Mouse (Mus musculus) activated CD4-positive, CD25-positive, alpha-beta regulatory T cell, adult 4 months (primary cell): ENCODE measurements around the gene L3mbtl2. TPM values are rescaled to one million over a fixed set of nuclear protein-coding genes. Genes with fewer than 3 reads are reported as not detected.

Source experiments
- ATAC-seq: one replicate; pipeline ENCODE4 v1.8.0; 2017
- polyA plus RNA-seq, 2 experiments: library from polyadenylated mRNA; unstranded; fragments of 100-300 nt; shearing (Covaris generic); gene quantifications; one replicate each; pipeline ENCODE4 v1.2.1; 2017

Gene L3mbtl2
- polyA plus RNA-seq, 2 experiments from 2014 or later: 20.2 to 21.0 TPM

- ATAC-seq: no peak
Observed at GRCm38 (mm10) chr15:81708991-81709390, 45.3 kb downstream of the L3mbtl2 start.

- ATAC-seq: no peak
Observed at GRCm38 (mm10) chr15:81709686-81710085, 46.0 kb downstream of the L3mbtl2 start.

- no peak for ATAC-seq
Observed at GRCm38 (mm10) chr15:81710801-81711200, 47.1 kb downstream of the L3mbtl2 start.

- no peak for ATAC-seq
Observed at GRCm38 (mm10) chr15:81713742-81714141, 50.1 kb downstream of the L3mbtl2 start.

- ATAC-seq: no peak
Observed at GRCm38 (mm10) chr15:81718336-81719138, 54.8 kb downstream of the L3mbtl2 start.

GRCm38 (mm10) chr15:81719139-81719531 lies 55.4 kb downstream of the L3mbtl2 start:
- no peak for ATAC-seq

- no peak for ATAC-seq
Observed at GRCm38 (mm10) chr15:81722361-81722760, 58.7 kb downstream of the L3mbtl2 start.

- no peak for ATAC-seq
Observed at GRCm38 (mm10) chr15:81723653-81724052, 60.0 kb downstream of the L3mbtl2 start.

GRCm38 (mm10) chr15:81725965-81726364 lies 62.3 kb downstream of the L3mbtl2 start:
- ATAC-seq: no peak

- ATAC-seq: peak; percentile 14
Observed at GRCm38 (mm10) chr15:81729241-81729791, 65.6 kb downstream of the L3mbtl2 start.

- ATAC-seq: peak; percentile 97
Observed at GRCm38 (mm10) chr15:81729792-81730635, 66.3 kb downstream of the L3mbtl2 start.

- ATAC-seq: no peak
Observed at GRCm38 (mm10) chr15:81735075-81735474, 71.4 kb downstream of the L3mbtl2 start.

Other genes with a start within 250 kb of the L3mbtl2 start
- gene Rbx1, start 197.6 kb upstream of the L3mbtl2 start, polyA plus RNA-seq: 100 to 1,000 TPM; 323 to 363 TPM
- gene Ep300, start 78.5 kb upstream of the L3mbtl2 start, polyA plus RNA-seq: 10 to 100 TPM; 15.5 to 21.7 TPM
- gene Chadl, start 33.4 kb downstream of the L3mbtl2 start, polyA plus RNA-seq: under 1 TPM; 0.46 to 0.78 TPM
- 1 to 10 TPM; 5.2 to 7.1 TPM for gene Zc3h7b, start 81.2 kb downstream of the L3mbtl2 start, polyA plus RNA-seq
- gene Rangap1, start 81.6 kb downstream of the L3mbtl2 start, polyA plus RNA-seq: 10 to 100 TPM; 39.7 to 56.1 TPM
- gene Tef, start 138.5 kb downstream of the L3mbtl2 start, polyA plus RNA-seq: 1 to 10 TPM; 5.2 to 7.3 TPM
- gene Tob2, start 194.9 kb downstream of the L3mbtl2 start, polyA plus RNA-seq: 10 to 100 TPM; 25.8 to 45.6 TPM
- gene Phf5a, start 208.0 kb downstream of the L3mbtl2 start, polyA plus RNA-seq: 100 to 1,000 TPM in 1 of 2 experiments, 10 to 100 TPM in 1; 91.8 to 102 TPM
- gene Aco2, start 208.4 kb downstream of the L3mbtl2 start, polyA plus RNA-seq: 100 to 1,000 TPM in 1 of 2 experiments, 10 to 100 TPM in 1; 84.4 to 105 TPM